Mouse (Mus musculus) ES-E14 (cell line): ENCODE data around the gene Etnk1. TPM values are rescaled to one million over a fixed set of nuclear protein-coding genes. Genes with fewer than 3 reads are reported as not detected.

Experiments
- DNase-seq: peaks from one replicate; pipeline ENCODE4 v3.0.0-alpha.2; 2013; ENCODE audit warnings: low read depth, low spot score
- H3K27ac ChIP-seq: 2 replicates; pipeline ENCODE4 v1.5.1; 2012; ENCODE audit warnings: low read depth, mild to moderate bottlenecking, low read length, moderate library complexity, mixed read lengths; ENCODE audit not compliant: poor library complexity, insufficient read depth, severe bottlenecking
- H3K36me3 ChIP-seq: 2 replicates; pipeline ENCODE4 v1.6.1; 2012; ENCODE audit warnings: mild to moderate bottlenecking, low read length, moderate library complexity, mixed read lengths; ENCODE audit not compliant: control insufficient read depth, poor library complexity, insufficient read depth, severe bottlenecking
- H3K4me1 ChIP-seq, 2 experiments: fragments of 150-350 bp in 1 of 2; sonication (generic) in 1 of 2; 2 replicates each; pipeline ENCODE4 v1.6.1; 2012; ENCODE audit warnings: low read length in 2 of 2, mild to moderate bottlenecking in 1 of 2, mixed read lengths in 1 of 2; ENCODE audit not compliant: control insufficient read depth in 2 of 2, insufficient read depth in 2 of 2, poor library complexity in 1 of 2
- H3K4me3 ChIP-seq, 2 experiments: fragments of 150-350 bp in 1 of 2; sonication (generic) in 1 of 2; 2 replicates each; pipeline ENCODE4 v1.5.1; 2012; ENCODE audit warnings: low read length in 2 of 2, low read depth in 1 of 2, mild to moderate bottlenecking in 1 of 2, mixed read lengths in 1 of 2; ENCODE audit not compliant: insufficient read depth in 1 of 2, poor library complexity in 1 of 2, severe bottlenecking in 1 of 2
- H3K9ac ChIP-seq: 2 replicates; pipeline ENCODE4 v1.6.1; 2012; ENCODE audit warnings: low read depth, mild to moderate bottlenecking, low read length, mixed read lengths; ENCODE audit not compliant: poor library complexity, insufficient read depth, severe bottlenecking
- H3K9me3 ChIP-seq: fragments of 150-350 bp; sonication (generic); 2 replicates; pipeline ENCODE4 v1.6.1; 2012; ENCODE audit warnings: low read depth, mild to moderate bottlenecking, low read length; ENCODE audit not compliant: control insufficient read depth, insufficient read depth
- CHD2 ChIP-seq: IDR thresholded peaks from 2 replicates; pipeline ENCODE4 v1.6.1; 2014; ENCODE audit warnings: mild to moderate bottlenecking, low read depth, low read length, inconsistent platforms
- HCFC1 ChIP-seq: IDR thresholded peaks from 2 replicates; pipeline ENCODE4 v1.6.1; 2012; ENCODE audit warnings: low read length, inconsistent platforms, borderline replicate concordance; ENCODE audit not compliant: insufficient read depth
- MAFK ChIP-seq: IDR thresholded peaks from 2 replicates; pipeline ENCODE4 v1.6.1; 2014; ENCODE audit warnings: mild to moderate bottlenecking, low read depth, low read length, inconsistent platforms; ENCODE audit not compliant: insufficient read depth
- ZC3H11A ChIP-seq: IDR thresholded peaks from 2 replicates; pipeline ENCODE4 v1.6.1; 2012; ENCODE audit warnings: low read depth, mild to moderate bottlenecking, inconsistent platforms, low read length, borderline replicate concordance
- ZNF384 ChIP-seq: IDR thresholded peaks from 2 replicates; pipeline ENCODE4 v1.6.1; 2012; ENCODE audit warnings: low read depth, low read length, inconsistent platforms
- in situ Hi-C, 2 experiments: fragments of 600-800 bp; cut with MboI; formaldehyde crosslinking; loops; one replicate each; pipeline ENCODE4 v1.15.1; 2025; ENCODE audit warnings: low sequenced_read_pairs in 2 of 2, inconsistent platforms in 1 of 2; ENCODE audit not compliant: unreplicated experiment in 2 of 2
- total RNA-seq: library from RNA; depleted of rRNA; stranded (reverse); fragments of 300-350 nt; gene quantifications from 2 replicates; pipeline ENCODE4 v1.2.3, GENCODE M21; 2012; rRNA removed

Gene Etnk1
- total RNA-seq, 1 experiment, result 75.7 TPM

- Histone ChIP-seq H3K4me3 (no peak overlapping the region), H3K4me1 (0 out of 4 replicates have a peak, but pooled peaks cover 0 to 2% of the 10 kb centered on the region in 2 experiments), H3K27ac (no peak overlapping the region), H3K9me3 (no peaks in the 10 kb centered on the region), H3K9ac (no peak overlapping the region), H3K36me3 (no peaks in the 10 kb centered on the region)
- TF ChIP-seq ZC3H11A (no peak), ZNF384 (no peak), CHD2 (no peak), MAFK (no peak), HCFC1 (no peak)
- DNase-seq, result no peak
- in situ Hi-C loops, result no loop called here
Measured at GRCm38 (mm10) chr6:143261289-143261665, 94.3 kb downstream of the Etnk1 start.

- H3K9me3 ChIP-seq, result no peaks in the 10 kb centered on the region
- H3K9ac ChIP-seq, result no peak overlapping the region
- 0 out of 4 replicates have a peak, but pooled peaks cover 0 to under 1% of the 10 kb centered on the region in 2 experiments for H3K4me1 ChIP-seq
- no peak overlapping the region for H3K4me3 ChIP-seq
- H3K27ac ChIP-seq, result no peak overlapping the region
- no peaks in the 10 kb centered on the region for H3K36me3 ChIP-seq
- in situ Hi-C loops, result no loop called here
- no peak for TF ChIP-seq ZC3H11A
- no peak for DNase-seq
Measured at GRCm38 (mm10) chr6:143265482-143265881, 98.5 kb downstream of the Etnk1 start.

GRCm38 (mm10) chr6:143279222-143279621, 112.2 kb downstream of the Etnk1 start:
- no peaks in the 10 kb centered on the region for H3K4me1 ChIP-seq
- in situ Hi-C loops, result no loop called here
- H3K4me3 ChIP-seq, result no peak overlapping the region
- TF ChIP-seq ZC3H11A, result peak; percentile 69; the same call in 1 of the 2 replicates
- TF ChIP-seq MAFK, result no peak
- no peak for TF ChIP-seq HCFC1
- no peaks in the 10 kb centered on the region for H3K9me3 ChIP-seq
- H3K36me3 ChIP-seq, result no peaks in the 10 kb centered on the region
- no peak overlapping the region for H3K9ac ChIP-seq
- DNase-seq, result peak; percentile 44
- H3K27ac ChIP-seq, result no peak overlapping the region

Other genes with a start within 250 kb of the Etnk1 start
- 8.2 and 10.1 TPM in 2 replicates for gene St8sia1, start 202.8 kb upstream of the Etnk1 start, total RNA-seq
- gene C2cd5, start 67.1 kb upstream of the Etnk1 start, total RNA-seq, result 26.5 and 36.7 TPM in 2 replicates